Mouse (Mus musculus): Measurements from ENCODE around the gene Epha6. TPM values are rescaled to one million over a fixed set of nuclear protein-coding genes. Genes with fewer than 3 reads are reported as not detected.

The Epha6 gene
- total RNA-seq (2021) = 10 to 100 TPM; 66.6 to 73.1 TPM
- long read RNA-seq, experiment 1, partial matches to known transcripts = 0 of 2 reads
- long read RNA-seq, experiment 1, other reads (novel, unspliced or antisense) = 2 of 2 reads
- long read RNA-seq, experiment 2, partial matches to known transcripts = 1 of 7 reads
- long read RNA-seq, experiment 2, other reads (novel, unspliced or antisense) = 6 of 7 reads

GRCm38 (mm10) chr16:60605061-60605831 is at the start of gene Epha6:
Gene Epha6, minus strand, starts transcription at chr16:60605531.
- DNase-seq (ENCODE audit: low spot score in 2 of 2) = peak; percentile 39 to 53
- intact Hi-C loops (cut with DNase I) = loop anchor here (10.0 kb wide), 2 partner anchors 920 to 1900 kb away; no protein-coding TSS in a partner anchor

DNA sequence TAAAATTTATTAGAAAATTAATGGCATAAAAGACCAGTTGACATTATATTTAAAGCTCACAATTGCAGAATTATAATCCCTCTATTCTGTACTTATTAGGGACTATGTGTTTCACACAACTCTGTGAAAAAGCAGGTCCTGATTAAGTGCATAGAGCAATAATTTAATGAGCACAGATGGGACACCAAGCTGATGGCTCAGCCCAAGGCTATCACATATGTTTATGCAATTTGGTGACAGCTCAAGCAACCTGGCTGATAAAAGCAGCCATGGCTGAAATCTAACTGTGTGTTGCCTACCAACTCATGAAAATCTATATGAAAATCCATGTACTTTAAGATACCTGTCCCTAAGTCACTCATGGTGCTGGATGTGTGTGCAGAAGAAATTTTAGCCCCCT is 46.4 kb upstream of the Epha6 start:
- intact Hi-C loops (cut with DNase I) = no loop called here
- no peak for DNase-seq (ENCODE audit: low spot score in 2 of 2)

- intact Hi-C loops (cut with DNase I) = no loop called here
- DNase-seq (ENCODE audit: low spot score in 2 of 2) = no peak
Measured at GRCm38 (mm10) chr16:60628091-60628490, 22.8 kb upstream of the Epha6 start.

- intact Hi-C loops (cut with DNase I) = loop anchor here (10.0 kb wide), 2 partner anchors 921 to 1899 kb away; no protein-coding TSS in a partner anchor
- DNase-seq (ENCODE audit: low spot score in 2 of 2) = peak; percentile 71 to 78
Measured at GRCm38 (mm10) chr16:60605832-60606583, 677 bp upstream of the Epha6 start.

DNA sequence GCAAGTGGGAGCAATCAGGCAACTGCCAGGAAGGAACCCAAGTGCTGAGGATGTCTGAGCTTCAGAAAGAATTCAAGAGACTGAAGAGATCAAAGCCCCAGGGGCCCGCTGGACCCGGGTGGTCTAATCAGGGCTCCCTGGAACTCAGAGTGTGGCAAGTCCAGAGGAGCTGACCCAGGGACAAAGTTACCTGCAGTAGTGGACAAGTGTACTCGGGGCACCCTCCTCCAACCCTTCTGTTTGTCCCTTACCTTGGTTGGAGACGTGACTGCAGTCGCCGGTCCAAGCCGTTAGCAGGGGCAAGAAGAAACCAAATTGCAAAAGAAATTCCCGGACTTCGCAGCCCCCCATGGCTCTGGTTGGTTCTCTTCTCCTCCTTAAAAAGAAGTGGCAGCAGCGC is 718 bp downstream of the Epha6 start:
- DNase-seq (ENCODE audit: low spot score in 2 of 2) = peak in 1 of 2 experiments; percentile 11
- intact Hi-C loops (cut with DNase I) = loop anchor here (10.0 kb wide), 2 partner anchors 920 to 1900 kb away; no protein-coding TSS in a partner anchor

DNA sequence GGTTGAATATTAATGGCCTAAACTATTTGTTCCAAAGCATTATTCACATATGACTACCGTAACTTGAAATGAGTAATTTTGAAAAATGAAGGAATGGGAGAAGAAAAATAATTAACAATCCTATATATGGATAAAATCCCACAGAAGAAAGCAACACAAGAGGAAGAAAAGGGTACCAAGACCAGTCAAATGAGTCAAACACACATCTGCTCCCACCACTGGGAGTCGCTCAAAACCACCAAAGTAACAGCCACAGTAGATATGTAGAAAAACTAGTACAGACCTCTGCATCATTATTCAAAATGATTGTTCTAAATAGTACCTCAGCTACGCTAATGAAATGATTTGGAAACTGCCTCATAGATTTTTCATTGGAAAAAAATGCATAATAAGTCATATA is 20.0 kb downstream of the Epha6 start:
- DNase-seq (ENCODE audit: low spot score in 2 of 2) = no peak
- intact Hi-C loops (cut with DNase I) = no loop called here

GRCm38 (mm10) chr16:60584695-60585094 is 20.6 kb downstream of the Epha6 start:
- DNase-seq (ENCODE audit: low spot score in 2 of 2) = no peak
- intact Hi-C loops (cut with DNase I) = no loop called here

- DNase-seq (ENCODE audit: low spot score in 2 of 2) = no peak
- intact Hi-C loops (cut with DNase I) = no loop called here
Measured at GRCm38 (mm10) chr16:60570546-60570945, 34.8 kb downstream of the Epha6 start.

GRCm38 (mm10) chr16:60544385-60544784 is 60.9 kb downstream of the Epha6 start:
- intact Hi-C loops (cut with DNase I) = loop anchor here (10.0 kb wide), 1 partner anchor 860 kb away; no protein-coding TSS in a partner anchor
- no peak for DNase-seq (ENCODE audit: low spot score in 2 of 2)

DNA sequence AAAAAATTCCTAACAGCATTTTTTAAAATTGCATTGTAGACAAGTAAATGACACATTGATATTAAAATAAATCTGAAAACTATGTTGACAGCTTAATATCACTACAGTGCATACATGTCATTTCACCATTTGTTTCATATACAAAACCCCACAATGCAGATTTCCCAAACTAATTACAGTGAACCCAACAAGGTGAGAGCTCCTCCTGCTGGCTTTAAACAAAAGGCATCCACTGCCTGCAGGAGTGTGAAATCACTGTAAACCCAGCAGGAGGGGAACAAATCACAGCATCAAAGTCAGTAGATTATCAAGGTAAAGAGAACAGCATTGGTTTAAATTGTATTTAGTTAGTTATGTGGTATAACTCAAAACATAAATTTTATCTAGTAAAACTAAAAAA is 67.1 kb downstream of the Epha6 start:
- intact Hi-C loops (cut with DNase I) = no loop called here

DNA sequence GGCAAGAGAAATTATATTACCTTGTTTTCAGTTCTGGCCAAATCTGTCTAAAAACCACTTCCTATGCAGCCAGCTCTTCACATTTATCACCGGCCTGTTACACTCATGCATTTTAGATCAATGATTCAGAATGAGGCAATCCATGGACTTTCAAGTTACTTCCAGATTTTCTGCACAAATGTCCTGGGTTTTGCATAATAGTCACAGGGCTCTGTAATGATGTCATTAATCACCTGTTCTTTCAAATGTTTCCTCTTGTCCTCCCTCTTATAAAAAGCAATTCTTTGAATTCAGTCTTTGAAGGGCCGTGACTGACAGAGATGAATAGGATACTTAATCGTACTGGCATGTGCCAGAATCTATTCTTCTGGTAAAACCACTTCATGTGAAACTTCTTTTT is 95.6 kb downstream of the Epha6 start:
- intact Hi-C loops (cut with DNase I) = no loop called here
- no peak for DNase-seq (ENCODE audit: low spot score in 2 of 2)

More for the DNA sequence above, 67.1 kb downstream of the Epha6 start:
- DNase-seq (ENCODE audit: low spot score in 2 of 2) = peak; percentile 28 to 40

GRCm38 (mm10) chr16:60499567-60499966 is 105.8 kb downstream of the Epha6 start:
- no peak for DNase-seq (ENCODE audit: low spot score in 2 of 2)
- intact Hi-C loops (cut with DNase I) = no loop called here

GRCm38 (mm10) chr16:60475776-60476175 is 129.6 kb downstream of the Epha6 start:
- intact Hi-C loops (cut with DNase I) = no loop called here
- no peak for DNase-seq (ENCODE audit: low spot score in 2 of 2)

DNA sequence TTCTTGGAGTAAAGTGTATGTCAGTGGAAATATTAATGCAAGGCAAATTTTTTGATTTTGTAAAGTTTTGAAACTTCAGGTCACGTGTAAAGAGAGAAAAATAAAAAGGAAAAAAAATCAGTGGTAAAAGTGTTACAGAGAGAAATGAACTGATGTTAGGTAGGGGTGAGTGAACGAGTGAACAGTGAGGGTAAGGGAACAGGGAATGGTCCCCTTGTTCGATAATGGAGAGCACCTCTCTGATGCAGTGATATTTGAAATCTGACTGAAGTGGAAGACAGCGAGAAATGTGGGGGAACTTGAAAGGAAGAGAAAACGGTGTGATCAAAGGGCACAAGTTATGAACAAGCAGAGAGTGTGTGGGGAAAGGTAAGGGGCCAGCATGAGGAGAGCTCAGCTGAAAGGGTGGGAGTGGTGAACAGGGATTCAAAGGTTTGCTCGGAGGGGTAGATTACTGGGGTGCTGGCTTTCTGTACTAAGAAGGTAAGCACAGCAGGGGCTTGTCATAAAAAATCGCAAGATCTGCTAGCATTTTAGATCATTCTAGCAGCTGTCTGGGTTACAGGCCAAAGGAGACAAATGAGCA is 137.0 kb downstream of the Epha6 start:
- intact Hi-C loops (cut with DNase I) = no loop called here
- no peak for DNase-seq (ENCODE audit: low spot score in 2 of 2)

DNA sequence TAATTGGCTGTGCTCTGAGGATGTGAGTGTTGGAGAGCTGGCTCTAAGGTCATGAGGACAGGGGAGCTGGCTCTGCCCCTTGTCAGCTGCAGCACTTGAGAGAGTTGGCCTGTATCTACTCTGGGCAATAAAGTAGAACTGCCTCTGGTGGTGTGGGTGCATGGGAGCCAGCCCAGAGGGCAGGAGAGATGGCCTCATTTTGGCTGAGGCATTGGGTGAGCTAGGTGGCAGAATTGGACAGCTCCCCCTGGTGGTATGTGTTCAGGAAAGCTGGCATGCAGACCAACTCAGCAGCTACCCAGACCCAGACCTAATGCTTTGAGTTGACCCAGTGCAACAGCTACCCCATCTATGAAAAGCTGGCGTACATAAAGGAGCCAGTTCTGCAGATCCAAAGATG is 170.0 kb downstream of the Epha6 start:
- intact Hi-C loops (cut with DNase I) = no loop called here
- DNase-seq (ENCODE audit: low spot score in 2 of 2) = peak; percentile 2 to 5

DNA sequence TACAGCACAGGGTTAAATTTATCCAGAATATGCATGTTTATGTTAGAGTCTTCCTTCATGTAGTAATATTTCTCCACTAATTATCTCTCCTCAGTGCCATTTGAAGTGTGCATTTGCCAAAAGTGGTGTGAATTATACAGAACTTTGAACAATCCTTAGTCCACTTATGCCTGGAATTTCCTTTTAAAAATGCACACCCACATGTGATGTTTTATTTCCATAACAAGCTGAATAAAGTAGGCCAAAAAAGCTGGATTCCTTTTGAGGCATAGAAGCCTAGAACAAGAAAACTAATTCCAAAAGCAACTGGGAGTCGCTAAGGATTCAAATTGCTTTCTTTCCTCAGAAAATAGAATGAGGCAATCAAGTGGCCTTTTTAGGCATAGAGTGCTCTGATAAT is 171.1 kb downstream of the Epha6 start:
- intact Hi-C loops (cut with DNase I) = no loop called here
- peak in 1 of 2 experiments; percentile 9 for DNase-seq (ENCODE audit: low spot score in 2 of 2)

DNA sequence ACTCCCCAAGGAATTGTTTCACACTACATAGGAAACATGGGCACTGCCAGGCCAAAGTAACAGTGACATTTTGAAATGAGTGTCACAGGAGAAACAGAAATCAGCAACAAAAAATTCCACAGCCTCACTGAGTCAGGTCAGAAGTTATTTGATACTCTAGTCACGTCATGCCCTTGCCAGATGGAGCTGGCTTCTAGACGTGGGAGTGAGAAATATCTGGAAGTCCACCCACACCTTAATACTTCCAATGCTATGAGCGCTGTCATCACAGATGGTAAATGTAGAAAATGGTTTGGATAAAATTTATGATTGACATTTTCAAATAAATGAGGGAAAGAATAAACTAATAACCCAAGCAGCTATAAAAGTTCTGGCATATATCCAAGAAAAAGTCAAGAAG is 210.0 kb downstream of the Epha6 start:
- intact Hi-C loops (cut with DNase I) = no loop called here
- DNase-seq (ENCODE audit: low spot score in 2 of 2) = no peak

GRCm38 (mm10) chr16:60392961-60393360 is 212.4 kb downstream of the Epha6 start:
- no peak for DNase-seq (ENCODE audit: low spot score in 2 of 2)
- intact Hi-C loops (cut with DNase I) = no loop called here

DNA sequence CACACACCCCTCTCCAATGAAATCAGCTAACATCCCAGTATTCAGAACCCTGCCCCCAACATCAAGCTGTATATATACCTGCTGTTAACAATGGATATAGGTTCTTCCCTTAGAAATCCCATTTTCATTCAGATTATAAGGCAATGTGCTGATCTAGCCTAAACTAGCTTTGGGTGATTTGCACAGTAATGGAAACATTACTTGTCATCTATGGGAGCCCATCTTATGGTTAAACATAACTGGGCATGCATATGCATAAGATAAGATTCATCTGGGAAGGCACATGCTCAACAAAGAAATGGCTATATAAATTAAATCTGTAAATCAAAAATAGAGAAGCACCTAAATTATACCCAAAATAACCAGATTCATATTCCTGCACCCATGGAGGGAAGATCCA is 230.2 kb downstream of the Epha6 start:
- no peak for DNase-seq (ENCODE audit: low spot score in 2 of 2)
- intact Hi-C loops (cut with DNase I) = no loop called here

DNA sequence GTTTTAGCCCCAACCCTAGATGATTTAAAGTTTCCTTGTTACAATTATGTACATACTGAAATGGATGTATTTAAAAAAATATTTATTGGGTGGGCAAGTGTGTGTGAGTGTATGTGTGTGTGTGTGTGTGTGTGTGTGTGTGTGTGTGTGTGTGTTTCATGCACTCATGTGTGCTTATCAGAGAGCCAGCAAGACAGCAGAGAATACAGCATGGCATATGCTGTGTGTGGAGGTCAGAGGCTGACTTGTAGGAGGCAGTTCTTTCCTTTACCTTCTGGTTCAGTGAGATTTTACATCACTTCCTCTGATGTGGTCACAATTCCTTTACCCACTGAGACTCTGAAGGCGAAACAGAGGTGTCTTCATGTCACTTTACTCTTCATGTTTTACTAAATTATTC is 321.4 kb downstream of the Epha6 start:
- intact Hi-C loops (cut with DNase I) = no loop called here
- no peak for DNase-seq (ENCODE audit: low spot score in 2 of 2)
